Mouse (Mus musculus): ENCODE data around the gene Vmn2r8.
A peak's percentile ranks its signal among the peaks of the same experiment; 100 is the strongest.
"Not testable (repeated sequence)": the region's sequence is repeated elsewhere in the genome, so short reads cannot be mapped to it uniquely, and the experiment has no call there.

The Vmn2r8 gene

GRCm38 (mm10) chr5:108808750-108809149 is at the start of gene Vmn2r8:
TSS of gene Vmn2r8 (minus strand) at chr5:108808850.
- DNase-seq (ENCODE audit: low spot score), result not testable (repeated sequence)

- DNase-seq (ENCODE audit: low spot score), result not testable (repeated sequence)
Measured at GRCm38 (mm10) chr5:108852501-108852900, 43.9 kb upstream of the Vmn2r8 start, which contains the start of gene Vmn2r9. TSS of gene Vmn2r9 (minus strand) at chr5:108852601.

- no peak for DNase-seq (ENCODE audit: low spot score)
Measured at GRCm38 (mm10) chr5:108849466-108849865, 40.8 kb upstream of the Vmn2r8 start.

GRCm38 (mm10) chr5:108836156-108836555 is 27.5 kb upstream of the Vmn2r8 start:
- no peak for DNase-seq (ENCODE audit: low spot score)

GRCm38 (mm10) chr5:108823276-108823675 is 14.6 kb upstream of the Vmn2r8 start:
- DNase-seq (ENCODE audit: low spot score), result no peak

DNA sequence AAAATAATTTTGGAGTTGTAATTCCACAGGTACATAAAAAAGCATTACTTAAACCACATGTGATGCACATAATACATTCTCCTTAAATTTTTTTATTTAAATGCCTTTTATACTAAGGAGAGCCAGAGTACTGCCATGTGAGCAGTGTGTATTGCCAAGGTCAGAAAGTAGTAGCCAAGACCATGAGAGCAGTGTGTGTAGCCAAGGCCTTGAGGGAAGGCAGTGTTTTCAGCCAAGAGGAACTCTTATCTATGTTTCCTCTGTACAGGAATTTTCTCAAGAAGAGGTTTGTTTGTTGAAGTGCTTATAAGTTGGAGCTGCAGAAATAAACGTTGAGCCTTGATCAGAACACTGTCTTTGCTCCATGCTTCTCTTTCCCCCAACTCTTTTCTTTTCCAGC is 5.0 kb downstream of the Vmn2r8 start:
- no peak for DNase-seq (ENCODE audit: low spot score)

DNA sequence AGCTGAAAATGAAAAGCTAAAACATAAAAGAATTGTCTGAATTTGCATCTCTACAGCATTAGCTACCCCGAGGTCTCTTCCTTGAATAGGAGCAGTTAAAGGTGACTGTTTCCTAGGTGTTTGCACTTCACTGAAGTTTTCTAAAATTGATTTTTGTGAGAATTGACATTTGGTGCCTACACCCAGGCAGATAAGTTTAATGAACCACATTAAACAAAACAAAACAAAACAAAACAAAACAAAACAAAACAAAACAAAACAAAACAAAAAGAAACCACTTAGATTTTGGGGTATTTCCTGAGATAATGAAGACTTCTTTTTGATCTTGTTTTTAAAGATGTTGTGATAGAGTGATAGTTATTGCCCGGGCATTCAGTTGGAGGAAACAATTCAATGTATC is 13.4 kb downstream of the Vmn2r8 start, which contains the start of gene Tmed11:
Gene Tmed11 (minus strand): TSS at position 101 of the 400 bp plus-strand sequence.
- not testable (repeated sequence) for DNase-seq (ENCODE audit: low spot score)

DNA sequence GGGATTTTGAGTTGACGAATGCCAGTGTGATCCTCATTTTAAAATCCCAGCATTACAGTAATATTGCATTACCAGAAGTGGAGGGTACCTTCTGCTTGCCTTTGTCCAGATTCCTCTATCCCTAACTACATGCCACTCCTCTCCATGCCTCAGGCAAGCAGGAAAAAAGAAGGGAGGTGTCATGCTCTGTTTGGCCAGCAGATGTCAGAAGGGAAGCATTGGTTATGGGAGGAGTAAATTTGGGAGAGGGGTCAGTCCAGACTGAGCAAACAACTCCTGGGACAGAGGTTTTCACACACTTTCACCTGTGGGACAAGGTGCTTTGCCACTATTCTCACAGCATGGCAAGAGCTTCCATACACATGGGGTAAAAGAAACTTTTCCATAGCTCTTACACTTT is 18.3 kb downstream of the Vmn2r8 start:
- DNase-seq (ENCODE audit: low spot score), result peak; percentile 4

DNA sequence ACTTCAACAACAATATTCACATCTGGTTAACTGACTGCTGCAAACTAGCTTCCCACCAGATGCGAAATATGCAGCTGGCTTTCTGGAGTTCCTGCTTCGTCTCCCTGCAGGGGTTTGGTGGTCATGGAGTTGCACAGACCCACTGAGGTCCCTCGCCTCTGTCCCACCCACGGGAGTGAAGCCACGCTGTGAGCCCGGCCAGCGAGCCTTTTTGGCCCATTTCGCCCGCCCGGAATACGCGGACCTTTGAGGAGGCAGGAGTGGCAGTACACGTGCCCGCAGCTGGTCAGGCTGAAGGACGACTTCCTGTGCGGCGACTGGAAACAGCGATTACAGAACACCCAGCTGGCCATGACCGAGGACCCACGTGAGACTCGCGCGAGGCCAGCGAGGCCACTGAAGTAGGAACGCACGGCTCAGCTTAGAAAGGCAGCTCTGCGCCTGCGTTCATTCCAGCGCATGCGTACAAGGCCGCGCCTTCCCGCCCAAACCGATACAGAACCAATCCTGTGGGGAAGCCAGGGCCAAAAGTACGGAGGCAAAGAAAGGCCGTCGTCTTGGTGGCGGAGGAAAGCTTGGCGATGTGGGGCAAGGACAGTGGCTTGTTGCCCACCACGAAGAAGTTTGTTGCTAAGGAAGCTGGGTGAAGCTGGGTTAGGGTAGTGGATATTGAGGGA is 33.9 kb downstream of the Vmn2r8 start, which contains the start of gene Rnf212:
Gene Rnf212 (minus strand): TSS at position 353 of the 677 bp plus-strand sequence.
- no peak for DNase-seq (ENCODE audit: low spot score)

DNA sequence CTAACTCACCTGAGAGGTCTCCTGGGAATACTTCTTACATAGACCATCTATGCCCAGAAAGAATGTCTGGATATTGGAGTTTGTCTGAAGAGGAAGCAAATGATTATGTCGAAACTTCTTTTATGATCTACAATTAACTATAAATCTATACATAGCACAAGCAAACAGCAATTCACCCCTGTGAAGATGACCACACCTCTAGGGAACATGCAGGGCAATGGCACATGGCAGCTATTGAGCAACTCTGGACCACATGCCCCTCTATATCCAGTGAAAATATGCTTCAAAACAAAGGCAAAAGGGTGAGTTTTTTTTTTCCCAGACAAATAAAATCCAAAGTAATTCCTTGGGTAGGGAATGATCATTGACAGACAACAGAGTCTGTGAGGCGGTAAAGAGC is 48.6 kb downstream of the Vmn2r8 start:
- DNase-seq (ENCODE audit: low spot score), result no peak

- DNase-seq (ENCODE audit: low spot score), result no peak
Measured at GRCm38 (mm10) chr5:108758396-108758795, 50.3 kb downstream of the Vmn2r8 start.

GRCm38 (mm10) chr5:108751258-108751657 is 57.4 kb downstream of the Vmn2r8 start:
- DNase-seq (ENCODE audit: low spot score), result not testable (repeated sequence)

GRCm38 (mm10) chr5:108750328-108751210 is 58.1 kb downstream of the Vmn2r8 start:
- DNase-seq (ENCODE audit: low spot score), result no peak

GRCm38 (mm10) chr5:108744629-108745028 is 64.0 kb downstream of the Vmn2r8 start:
- no peak for DNase-seq (ENCODE audit: low spot score)

GRCm38 (mm10) chr5:108743856-108744255 is 64.8 kb downstream of the Vmn2r8 start:
- DNase-seq (ENCODE audit: low spot score), result no peak

GRCm38 (mm10) chr5:108742596-108742995 is 66.1 kb downstream of the Vmn2r8 start:
- no peak for DNase-seq (ENCODE audit: low spot score)

- DNase-seq (ENCODE audit: low spot score), result no peak
Measured at GRCm38 (mm10) chr5:108741844-108742243, 66.8 kb downstream of the Vmn2r8 start.

Data from ovary, postnatal 10 days (tissue).